Mouse (Mus musculus) olfactory bulb, adult 2 months (tissue): ENCODE results near the gene Slc31a1.

Experiments used
- CTCF ChIP-seq: fragments of 200-500 bp; IDR thresholded peaks from 2 replicates; pipeline ENCODE4 v1.5.1; 2012; ENCODE audit warnings: low read depth, mild to moderate bottlenecking, low read length, moderate library complexity; ENCODE audit not compliant: insufficient read depth
- POLR2A ChIP-seq: fragments of 200-500 bp; IDR thresholded peaks from 2 replicates; pipeline ENCODE4 v1.6.1; 2012; ENCODE audit warnings: mild to moderate bottlenecking, low read depth, low read length, moderate library complexity; ENCODE audit not compliant: insufficient read depth

GRCm38 (mm10) chr4:62383207-62383606 is 22.7 kb downstream of the Slc31a1 start:
- TF ChIP-seq POLR2A (no peak), CTCF (no peak)
